Mouse (Mus musculus) layer of hippocampus, adult 18-20 months (tissue): ENCODE results near the gene Aadacl3. TPM values are rescaled to one million over a fixed set of nuclear protein-coding genes. Genes with fewer than 3 reads are reported as not detected.

Experiments used
- DNase-seq, 2 experiments: peaks; one replicate each; pipeline ENCODE4 v3.0.0; 2022; ENCODE audit warnings: low spot score in 2 of 2
- long read RNA-seq: library from polyadenylated mRNA; stranded (forward); transcript quantifications from one replicate; pipeline ENCODE4 v2.0.0, GENCODE M21; 2021
- total RNA-seq, 2 experiments: library from RNA; stranded (reverse); gene quantifications; 2 replicates each; pipeline ENCODE4 v1.2.3; 2021

The Aadacl3 gene
- total RNA-seq, result not detected
- long read RNA-seq, result 0 reads

GRCm38 (mm10) chr4:144463656-144464055 is at the start of gene Aadacl3:
Gene Aadacl3, minus strand, starts transcription at chr4:144463756.
- DNase-seq, result no peak

DNA sequence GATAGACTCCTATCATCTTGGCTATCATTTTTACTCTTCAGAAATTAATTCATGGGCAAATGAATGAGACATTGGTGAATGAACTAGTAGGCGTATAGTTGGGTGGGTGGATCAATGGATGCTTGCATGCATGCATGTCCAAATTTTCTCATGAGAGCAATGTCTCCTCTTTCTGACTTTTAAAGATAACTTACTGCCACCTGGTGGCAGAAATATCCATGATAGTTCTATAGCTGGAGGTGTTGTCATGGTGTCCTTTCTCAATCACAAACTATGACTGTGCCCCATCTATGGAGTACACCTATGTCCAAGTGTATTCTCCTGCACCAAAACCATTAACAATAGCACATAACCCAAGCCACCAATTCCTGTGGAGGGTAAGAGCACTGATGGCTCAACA is 43.0 kb upstream of the Aadacl3 start:
- DNase-seq, result peak in 1 of 2 experiments; percentile 5

DNA sequence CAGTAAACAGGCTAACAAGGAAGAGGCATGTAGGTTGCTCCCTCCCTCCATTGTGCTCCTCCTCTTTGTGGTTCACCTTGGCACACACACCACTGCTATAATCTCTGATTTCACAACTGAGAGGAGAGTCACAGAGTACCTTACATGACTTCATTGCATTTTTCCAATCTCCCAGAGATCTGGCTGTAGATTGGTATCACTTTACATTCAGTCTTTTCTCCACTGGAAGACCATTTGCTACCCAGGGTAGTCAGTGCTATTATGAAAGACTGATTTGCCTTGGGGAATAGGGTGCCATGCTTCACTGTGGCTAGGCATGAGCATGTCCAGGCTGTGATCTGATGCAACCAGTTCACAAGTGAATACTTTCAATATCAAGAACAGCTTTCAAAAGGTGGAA is 29.8 kb upstream of the Aadacl3 start:
- no peak for DNase-seq

- no peak for DNase-seq
Measured at GRCm38 (mm10) chr4:144468091-144468490, 4.5 kb upstream of the Aadacl3 start.

GRCm38 (mm10) chr4:144465206-144465605 is 1.6 kb upstream of the Aadacl3 start:
- DNase-seq, result peak in 1 of 2 experiments; percentile 14

DNA sequence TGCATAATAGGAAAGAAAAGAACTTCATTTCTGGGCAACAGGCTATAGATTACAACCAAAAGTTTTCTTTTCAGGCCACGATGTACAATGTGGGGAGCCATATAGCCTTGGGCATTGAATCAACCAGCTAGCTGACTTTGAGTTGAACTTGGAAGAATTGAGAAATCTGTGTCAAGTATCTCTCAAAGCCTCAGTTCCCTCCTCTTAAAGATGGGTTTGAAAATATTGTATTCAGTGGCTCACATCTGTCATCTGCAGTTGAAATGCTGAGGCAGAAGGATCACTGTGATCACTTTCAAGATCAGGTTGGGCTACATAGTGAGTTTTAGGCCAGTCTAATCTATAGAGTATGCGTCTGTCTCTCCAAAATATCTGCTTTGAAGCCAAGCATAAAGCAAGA is 10.3 kb downstream of the Aadacl3 start, which contains the start of gene Gm9944:
TSS of gene Gm9944 (minus strand) at position 101 of the 400 bp plus-strand sequence.
- no peak for DNase-seq

DNA sequence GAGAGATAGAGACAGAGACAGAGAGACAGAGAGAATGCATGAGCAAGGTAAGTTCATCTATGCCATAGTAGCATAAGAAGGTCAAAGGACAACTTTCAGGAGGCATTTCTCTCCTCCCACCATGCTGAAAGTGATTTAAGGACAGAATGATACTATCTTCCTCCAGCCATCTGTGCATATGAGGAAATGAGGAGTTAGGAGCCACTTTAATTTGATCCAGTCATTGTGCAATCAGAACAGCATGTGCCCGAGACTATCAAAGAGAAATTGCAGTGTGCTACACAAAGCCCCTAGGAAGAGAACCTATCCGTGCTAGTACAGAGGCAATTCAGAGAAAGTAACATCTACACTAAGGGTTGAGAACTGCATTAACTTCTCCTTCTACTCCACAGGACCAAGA is 15.0 kb downstream of the Aadacl3 start:
- DNase-seq, result no peak

DNA sequence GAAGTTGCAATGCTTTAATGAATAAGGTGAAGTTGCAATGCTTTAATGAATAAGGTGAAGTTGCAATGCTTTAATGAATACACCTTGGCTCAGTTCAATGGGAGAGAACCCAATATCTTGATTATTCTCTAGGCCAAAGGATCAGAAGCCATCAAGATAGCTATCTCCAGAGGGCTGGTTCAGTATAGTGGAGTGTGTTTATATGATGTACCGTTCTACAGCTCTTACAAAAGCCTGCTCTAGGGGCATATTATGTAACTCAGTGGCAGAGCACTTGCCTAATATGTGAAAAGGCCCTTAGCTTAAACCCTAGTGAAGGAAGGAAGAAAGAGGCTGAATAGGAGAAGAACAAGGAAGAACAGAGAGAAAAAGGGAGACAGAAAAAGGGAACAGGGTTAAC is 22.0 kb downstream of the Aadacl3 start:
- no peak for DNase-seq

DNA sequence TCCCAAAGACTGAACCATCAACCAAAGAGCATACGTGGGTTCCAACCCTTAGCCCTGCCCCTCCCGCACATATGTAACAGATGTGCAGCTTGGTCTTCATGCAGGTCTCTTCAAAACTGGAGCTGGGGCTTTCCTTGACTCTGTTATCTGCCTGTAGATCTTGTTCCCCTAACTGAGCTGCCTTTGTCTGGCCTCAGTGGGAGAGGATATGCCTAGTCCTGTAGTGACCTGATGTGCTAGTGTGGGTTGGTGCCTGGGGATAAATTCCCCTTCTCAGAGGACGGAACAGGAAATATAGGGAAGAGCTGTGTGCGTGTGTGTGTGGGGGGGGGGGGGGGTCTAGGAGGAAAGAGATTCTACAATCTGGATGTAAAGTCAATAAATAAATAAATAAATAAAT is 22.5 kb downstream of the Aadacl3 start:
- DNase-seq, result no peak

DNA sequence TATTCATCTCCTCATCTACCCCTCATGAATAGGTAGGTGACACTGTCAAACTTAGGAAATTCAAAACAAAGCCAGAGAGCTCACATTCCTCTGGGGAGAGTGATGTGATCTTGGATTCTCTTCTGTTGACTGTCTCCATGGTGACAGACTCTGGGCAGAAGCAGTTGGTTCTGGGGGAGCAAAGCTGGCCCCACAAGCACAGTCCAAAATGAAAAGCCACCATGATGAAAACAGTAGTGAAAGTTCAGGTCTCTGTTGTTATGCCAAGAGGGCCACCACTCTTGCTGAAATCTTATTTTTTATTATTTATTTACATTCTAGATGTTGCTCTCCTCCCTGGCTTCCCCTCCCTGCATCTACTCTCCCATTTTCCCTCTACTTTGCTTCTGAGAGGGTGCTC is 24.9 kb downstream of the Aadacl3 start, which contains the start of gene 1700012P22Rik:
TSS of gene 1700012P22Rik (minus strand) at position 101 of the 400 bp plus-strand sequence.
- DNase-seq, result no peak

DNA sequence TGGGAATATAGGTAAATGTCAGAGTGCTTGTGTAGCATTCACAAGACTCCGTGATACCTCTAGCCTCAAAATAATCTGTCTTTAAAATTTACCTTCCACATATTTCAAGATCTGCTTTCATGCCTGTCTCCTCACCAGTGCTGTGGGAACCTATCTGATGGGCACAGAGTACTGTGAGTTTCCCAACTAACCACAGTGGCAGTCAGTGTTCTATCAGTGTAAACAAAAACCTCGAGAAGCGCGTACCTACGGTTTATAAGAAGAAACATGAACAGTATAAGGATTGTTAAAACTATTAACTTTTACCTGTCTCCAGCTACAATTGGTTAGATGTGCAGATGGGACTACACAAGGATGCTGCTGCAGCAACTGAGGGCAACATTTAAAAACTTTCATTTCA is 30.3 kb downstream of the Aadacl3 start:
- DNase-seq, result no peak

GRCm38 (mm10) chr4:144430723-144431122 is 32.8 kb downstream of the Aadacl3 start:
- DNase-seq, result no peak

GRCm38 (mm10) chr4:144428868-144429267 is 34.7 kb downstream of the Aadacl3 start:
- peak in 1 of 2 experiments; percentile 3 for DNase-seq

- no peak for DNase-seq
Measured at GRCm38 (mm10) chr4:144424590-144424989, 39.0 kb downstream of the Aadacl3 start.

GRCm38 (mm10) chr4:144420644-144421043 is 42.9 kb downstream of the Aadacl3 start:
- no peak for DNase-seq

DNA sequence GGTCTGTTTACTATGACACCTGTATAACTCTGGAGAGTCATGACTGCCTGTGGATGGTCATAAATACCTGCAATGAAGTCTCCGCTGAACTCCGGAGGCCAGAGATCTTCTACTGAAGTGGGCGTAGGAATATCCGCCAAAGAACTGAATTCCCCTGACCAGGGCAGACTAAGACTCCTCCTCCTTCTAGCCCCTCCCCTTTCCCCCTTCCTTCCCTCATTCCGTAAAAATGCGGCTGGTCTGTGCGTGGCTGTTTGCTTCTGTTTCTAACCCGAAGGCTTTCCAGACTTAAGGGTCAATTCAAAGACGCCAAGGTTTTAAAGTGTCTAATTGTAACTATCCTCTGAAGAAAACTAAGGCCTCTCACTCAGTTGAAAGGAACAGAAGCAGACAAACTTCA is 55.3 kb downstream of the Aadacl3 start, which contains the start of gene Pramef12:
TSS of gene Pramef12 (minus strand) at position 175 of the 400 bp plus-strand sequence.
- DNase-seq, result no peak

GRCm38 (mm10) chr4:144406261-144406660 is 57.3 kb downstream of the Aadacl3 start:
- DNase-seq, result no peak

DNA sequence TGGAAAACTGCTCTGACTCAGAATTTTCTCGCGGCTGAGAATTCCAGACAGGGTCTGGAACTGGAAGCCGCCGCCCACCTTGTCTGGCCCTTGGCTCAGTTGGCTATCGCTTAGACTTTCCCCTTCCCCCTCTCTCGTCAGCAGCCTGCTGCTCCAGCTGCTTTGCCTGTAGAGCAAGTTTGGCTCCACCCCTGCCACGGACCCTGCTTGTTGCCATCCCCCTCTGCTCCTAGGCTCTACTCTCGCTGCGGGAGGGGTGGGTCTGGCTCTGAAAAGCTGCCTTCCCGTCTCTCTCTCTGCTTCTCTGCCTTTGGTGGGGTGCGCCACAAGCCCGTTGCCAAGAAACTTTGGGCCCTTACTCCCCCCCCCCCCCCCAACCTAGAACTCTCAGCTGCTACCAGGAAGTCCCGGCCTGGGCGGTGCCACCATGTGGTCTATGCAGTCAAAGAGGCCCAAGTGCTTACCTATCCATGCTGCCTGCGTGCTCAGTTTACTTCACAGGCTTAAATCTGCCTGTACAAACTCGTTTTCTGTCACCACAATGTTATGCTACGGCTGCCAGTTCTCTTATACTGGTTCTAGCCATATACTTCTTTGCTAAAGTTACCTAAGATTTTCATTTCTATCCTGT is 59.0 kb downstream of the Aadacl3 start:
- no peak for DNase-seq

Other genes starting within 250 kb of the Aadacl3 start
- gene Pramel5, start 183.3 kb downstream of the Aadacl3 start, total RNA-seq, result not detected
- not detected for gene Gm13128, start 133.5 kb downstream of the Aadacl3 start, total RNA-seq
- not detected for gene Gm13119, start 105.8 kb downstream of the Aadacl3 start, total RNA-seq
- gene Pramef20, start 85.8 kb downstream of the Aadacl3 start, total RNA-seq, result not detected
- gene Pramef12, start 55.3 kb downstream of the Aadacl3 start, total RNA-seq, result not detected
- not detected for gene 1700012P22Rik, start 25.0 kb downstream of the Aadacl3 start, total RNA-seq
- not detected for gene Gm9944, start 10.4 kb downstream of the Aadacl3 start, total RNA-seq
- gene 9430007A20Rik, start 56.1 kb upstream of the Aadacl3 start, total RNA-seq, result not detected
- gene Gm13124, start 101.4 kb upstream of the Aadacl3 start, total RNA-seq, result not detected
- gene Aadacl4, start 150.0 kb upstream of the Aadacl3 start, total RNA-seq, result not detected
- gene Gm436, start 222.6 kb upstream of the Aadacl3 start, total RNA-seq, result not detected